Mouse (Mus musculus) bone marrow macrophage, adult 2 months (primary cell): ENCODE measurements around the gene Pex5l. TPM values are rescaled to one million over a fixed set of nuclear protein-coding genes. Genes with fewer than 3 reads are reported as not detected.

Experiments
- H3K27ac ChIP-seq: 2 replicates; pipeline ENCODE4 v1.5.1; 2012; ENCODE audit warnings: low read depth, low read length; ENCODE audit not compliant: insufficient read depth
- H3K4me1 ChIP-seq: 2 replicates; pipeline ENCODE4 v1.6.1; 2012; ENCODE audit warnings: low read length; ENCODE audit not compliant: control insufficient read depth, insufficient read depth
- H3K4me3 ChIP-seq: 2 replicates; pipeline ENCODE4 v1.5.1; 2012; ENCODE audit warnings: mild to moderate bottlenecking, low read length, moderate library complexity; ENCODE audit not compliant: insufficient read depth
- CTCF ChIP-seq: IDR thresholded peaks from 2 replicates; pipeline ENCODE4 v1.5.1; 2012; ENCODE audit warnings: low read depth, mild to moderate bottlenecking, low read length, moderate library complexity
- POLR2A ChIP-seq: IDR thresholded peaks from 2 replicates; pipeline ENCODE4 v1.6.1; 2012; ENCODE audit warnings: mild to moderate bottlenecking, low read depth, low read length, borderline replicate concordance
- polyA plus RNA-seq: library from polyadenylated mRNA; stranded (reverse); fragments of >200 nt; gene quantifications from 2 replicates; pipeline ENCODE4 v1.2.4, GENCODE M21; 2012; ENCODE audit not compliant: missing spikeins, insufficient read depth, insufficient read length

Pex5l gene
- polyA plus RNA-seq, 1 experiment, result not detected

DNA sequence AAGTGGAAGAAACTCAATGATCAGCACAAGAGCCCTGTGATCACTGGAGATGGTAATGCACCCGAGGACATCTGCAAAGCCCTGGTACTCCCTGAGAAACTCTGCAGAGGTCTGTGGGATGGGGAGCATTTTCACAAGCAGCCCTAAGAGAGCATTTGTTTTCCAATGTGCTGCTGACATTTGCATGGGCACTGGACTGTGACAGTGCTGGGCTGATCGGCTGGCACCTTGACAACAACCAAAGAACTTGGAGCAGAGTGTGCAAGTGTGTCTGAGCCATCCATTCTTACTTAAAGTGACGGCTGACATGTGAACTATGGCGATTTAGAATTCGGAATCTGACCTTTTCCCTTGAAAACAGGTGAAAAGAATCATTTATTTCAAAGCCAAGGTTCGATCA, 49.4 kb downstream of the Pex5l start:
- no peak for TF ChIP-seq POLR2A
- no peak for TF ChIP-seq CTCF
- Histone ChIP-seq H3K4me3 (no peak overlapping the region), H3K27ac (no peak overlapping the region), H3K4me1 (no peaks in the 10 kb centered on the region)

- Histone ChIP-seq H3K27ac (no peak overlapping the region), H3K4me1 (no peaks in the 10 kb centered on the region), H3K4me3 (no peak overlapping the region)
- no peak for TF ChIP-seq CTCF
- no peak for TF ChIP-seq POLR2A
Observed at GRCm38 (mm10) chr3:33090001-33090400, 53.0 kb downstream of the Pex5l start.

GRCm38 (mm10) chr3:33089470-33089869, 53.6 kb downstream of the Pex5l start:
- Histone ChIP-seq H3K27ac (no peak overlapping the region), H3K4me3 (no peak overlapping the region), H3K4me1 (no peaks in the 10 kb centered on the region)
- no peak for TF ChIP-seq POLR2A
- TF ChIP-seq CTCF, result no peak

- TF ChIP-seq CTCF (no peak), POLR2A (no peak)
- Histone ChIP-seq H3K4me1 (no peaks in the 10 kb centered on the region), H3K27ac (no peak overlapping the region), H3K4me3 (no peak overlapping the region)
Observed at GRCm38 (mm10) chr3:33088276-33088675, 54.8 kb downstream of the Pex5l start.

GRCm38 (mm10) chr3:33082806-33083338, 60.2 kb downstream of the Pex5l start:
- H3K27ac ChIP-seq, result no peak overlapping the region
- TF ChIP-seq POLR2A (no peak), CTCF (no peak)
- no peak overlapping the region for H3K4me3 ChIP-seq
- no peaks in the 10 kb centered on the region for H3K4me1 ChIP-seq

- Histone ChIP-seq H3K27ac (no peak overlapping the region), H3K4me3 (no peak overlapping the region), H3K4me1 (no peaks in the 10 kb centered on the region)
- no peak for TF ChIP-seq POLR2A
- TF ChIP-seq CTCF, result no peak
Observed at GRCm38 (mm10) chr3:33081793-33082192, 61.3 kb downstream of the Pex5l start.

DNA sequence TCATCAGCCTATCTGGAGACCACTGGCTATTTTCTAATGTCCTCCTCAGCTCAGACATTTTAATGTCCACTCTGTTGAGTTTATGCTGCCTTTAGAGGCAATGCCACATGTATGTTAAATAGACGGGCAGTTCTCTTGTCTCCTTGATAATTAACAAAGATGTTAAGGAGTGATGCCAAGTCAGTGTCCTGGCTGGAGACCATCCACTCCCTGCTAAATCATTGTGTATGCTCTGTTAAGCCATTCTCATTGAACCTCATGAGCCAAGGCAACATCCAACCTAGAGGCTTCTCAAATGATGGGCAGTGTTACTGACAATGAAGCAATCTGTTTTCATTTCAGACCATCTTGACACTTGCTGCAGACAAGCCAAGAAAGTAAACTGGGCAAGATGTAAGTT, 63.4 kb downstream of the Pex5l start:
- Histone ChIP-seq H3K4me3 (no peak overlapping the region), H3K4me1 (no peaks in the 10 kb centered on the region), H3K27ac (no peak overlapping the region)
- TF ChIP-seq CTCF (no peak), POLR2A (no peak)

DNA sequence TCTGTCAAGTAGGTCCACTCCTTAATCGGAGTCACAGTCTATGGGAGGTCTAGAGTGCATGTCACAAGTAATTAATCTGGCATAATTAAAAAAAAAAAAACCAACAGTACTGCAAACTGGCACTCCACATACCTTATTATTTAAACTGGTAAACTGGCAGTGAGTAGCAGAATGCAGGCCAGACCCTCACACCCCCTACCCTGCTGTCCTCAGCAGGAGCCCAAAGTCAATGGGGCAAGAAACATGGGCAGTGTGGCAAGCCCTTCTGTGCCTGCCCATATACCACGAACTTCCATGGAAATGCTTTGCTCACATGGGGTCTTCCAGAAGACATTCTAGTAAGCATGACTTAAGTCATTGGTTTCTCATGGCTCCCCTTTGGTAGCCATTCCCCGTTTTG, 63.9 kb downstream of the Pex5l start:
- Histone ChIP-seq H3K4me3 (no peak overlapping the region), H3K27ac (no peak overlapping the region), H3K4me1 (no peaks in the 10 kb centered on the region)
- TF ChIP-seq CTCF (no peak), POLR2A (no peak)

GRCm38 (mm10) chr3:33075696-33076095, 67.4 kb downstream of the Pex5l start:
- Histone ChIP-seq H3K4me1 (no peaks in the 10 kb centered on the region), H3K27ac (no peak overlapping the region), H3K4me3 (no peak overlapping the region)
- no peak for TF ChIP-seq POLR2A
- no peak for TF ChIP-seq CTCF

GRCm38 (mm10) chr3:33074266-33074981, 68.6 kb downstream of the Pex5l start:
- TF ChIP-seq CTCF (no peak), POLR2A (no peak)
- Histone ChIP-seq H3K27ac (no peak overlapping the region), H3K4me3 (no peak overlapping the region), H3K4me1 (no peaks in the 10 kb centered on the region)
